Mouse (Mus musculus) adipose tissue, adult 10 weeks (tissue): ENCODE measurements around the gene Plk4. TPM values are rescaled to one million over a fixed set of nuclear protein-coding genes. Genes with fewer than 3 reads are reported as not detected.

ENCODE experiments used
- polyA plus RNA-seq: library from polyadenylated mRNA; stranded (reverse); fragments of 350-450 nt; fragmentation: Illumina TruSeq; extraction: RNeasy Lipid Tissue Mini Kit (QIAGEN cat#74804); gene quantifications from one replicate; pipeline ENCODE4 v1.2.3, GENCODE M21; 2014; ENCODE audit warnings: low read depth, low replicate concordance

The Plk4 gene
- polyA plus RNA-seq = 4.5 TPM

DNA sequence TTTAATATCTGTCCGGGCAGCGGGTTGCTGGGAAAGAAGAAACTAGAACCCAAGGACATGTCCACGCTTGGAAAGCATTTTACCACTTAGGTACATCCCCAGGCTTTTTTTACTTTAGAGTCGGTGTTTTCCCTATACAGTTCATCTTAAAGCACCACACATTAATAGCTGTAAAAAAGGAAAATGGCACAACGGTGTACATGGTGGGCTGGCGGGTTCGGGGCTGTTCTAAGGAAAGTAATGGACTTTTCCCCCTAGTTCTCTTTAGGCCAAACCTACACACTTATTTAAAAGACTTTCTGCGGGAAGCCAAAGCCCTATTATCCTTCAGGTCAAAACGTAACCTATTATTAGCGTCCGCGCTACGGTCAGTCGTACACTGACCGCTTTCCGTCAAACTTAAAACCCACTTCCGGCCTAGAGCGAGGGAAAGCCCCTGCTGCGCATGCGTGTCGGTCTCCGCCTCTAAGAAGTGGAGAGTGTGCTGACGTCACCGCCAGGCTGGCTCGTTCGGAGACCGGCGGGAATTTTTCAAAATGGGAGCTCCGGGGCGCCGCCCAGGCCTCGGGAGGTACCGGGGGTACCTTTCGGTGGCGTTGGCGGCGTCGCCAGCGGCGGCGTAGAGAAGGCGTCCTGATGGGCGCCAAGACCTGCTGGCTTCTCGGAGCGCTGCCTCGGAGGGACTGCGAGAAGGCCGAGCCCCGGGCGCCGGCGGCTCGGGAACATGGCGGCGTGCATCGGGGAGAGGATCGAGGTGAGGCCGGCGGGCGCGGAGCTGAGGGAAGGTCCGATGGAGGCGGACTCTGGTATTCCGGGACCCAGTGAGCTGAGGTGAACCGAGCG lies at the start of gene Plk4:
Plk4 (plus strand) TSS at position 490 of the 843 bp plus-strand sequence.

DNA sequence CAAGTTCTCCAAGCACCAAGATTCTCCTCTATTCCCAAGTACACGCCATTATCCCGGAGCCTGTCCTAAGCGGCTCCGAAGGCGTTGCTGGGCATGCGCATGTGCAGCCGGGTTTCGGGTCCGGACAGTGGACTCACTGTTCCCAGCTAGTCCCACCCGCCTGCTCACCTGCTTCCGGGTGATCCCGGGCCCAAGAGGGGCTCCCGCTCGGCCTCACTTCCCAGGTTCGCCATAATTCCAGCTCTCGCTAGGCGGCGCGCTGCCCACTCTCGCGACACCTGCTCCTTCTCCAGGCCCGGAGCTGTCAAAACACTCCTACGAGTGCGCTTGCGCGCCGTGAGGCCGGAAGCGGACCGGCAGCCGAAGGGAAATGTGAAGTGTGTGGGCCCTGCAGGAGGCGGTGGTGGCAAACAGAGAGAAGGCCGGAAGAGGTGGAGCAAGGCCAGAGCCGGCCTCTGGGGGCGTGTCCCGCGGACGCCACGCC lies 46.7 kb downstream of the Plk4 start, which contains the start of gene Mfsd8:
Mfsd8 (minus strand) TSS at position 414 of the 484 bp plus-strand sequence.

DNA sequence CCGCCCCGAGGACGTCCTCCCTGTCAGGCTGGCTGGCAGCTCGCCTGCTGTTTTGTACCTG lies 47.0 kb downstream of the Plk4 start, which contains the start of gene Abhd18:
Abhd18 (plus strand) TSS at position 14 of the 61 bp plus-strand sequence.

Other genes with a start within 250 kb of the Plk4 start
- gene Slc25a31, start 91.2 kb upstream of the Plk4 start, polyA plus RNA-seq = 0.92 TPM
- gene Hspa4l, start 55.5 kb upstream of the Plk4 start, polyA plus RNA-seq = 28.8 TPM
- 11.0 TPM for gene Mfsd8, start 46.9 kb downstream of the Plk4 start, polyA plus RNA-seq
- 4.8 TPM for gene Abhd18, start 47.0 kb downstream of the Plk4 start, polyA plus RNA-seq
- gene 1700034I23Rik, start 102.5 kb downstream of the Plk4 start, polyA plus RNA-seq = 8.1 TPM
- gene Larp1b, start 149.8 kb downstream of the Plk4 start, polyA plus RNA-seq = 40.4 TPM